Mouse (Mus musculus): ENCODE data around the gene Unc5c. TPM values are rescaled to one million over a fixed set of nuclear protein-coding genes. Genes with fewer than 3 reads are reported as not detected.

Gene Unc5c
- polyA plus RNA-seq, 1 experiment from 2014 or later, result 39.3 TPM

- Histone ChIP-seq H3K9me3 (ENCODE audit: control insufficient read depth, low read length) (no peaks in the 10 kb centered on the region), H3K4me2 (replicated peaks; ENCODE audit: low read depth, low read length) (no peak overlapping the region), H3K27me3 (ENCODE audit: control insufficient read depth, insufficient read depth, low read length) (no peaks in the 10 kb centered on the region), H3K27ac (ENCODE audit: low read depth, low read length) (no peak overlapping the region), H3K36me3 (ENCODE audit: control insufficient read depth, insufficient read depth, low read length) (no peaks in the 10 kb centered on the region), H3K9ac (ENCODE audit: low read depth, low read length) (no peak overlapping the region), H3K4me3 (ENCODE audit: low read length) (no peak overlapping the region), H3K4me1 (ENCODE audit: control insufficient read depth, insufficient read depth, low read length) (no peaks in the 10 kb centered on the region)
- WGBS, result 50% methylated on average over 7 of the region's 7 CpGs
- ATAC-seq (ENCODE audit: low FRiP score, low TSS enrichment), result no peak
Measured at GRCm38 (mm10) chr3:141810944-141811343, 345.9 kb downstream of the Unc5c start.

- no peaks in the 10 kb centered on the region for H3K27me3 ChIP-seq (ENCODE audit: control insufficient read depth, insufficient read depth, low read length)
- ATAC-seq (ENCODE audit: low FRiP score, low TSS enrichment), result no peak
- H3K4me2 ChIP-seq (replicated peaks; ENCODE audit: low read depth, low read length), result no peak overlapping the region
- no peaks in the 10 kb centered on the region for H3K4me1 ChIP-seq (ENCODE audit: control insufficient read depth, insufficient read depth, low read length)
- 23% methylated on average over 2 of the region's 2 CpGs for WGBS
- H3K9ac ChIP-seq (ENCODE audit: low read depth, low read length), result no peak overlapping the region
- no peaks in the 10 kb centered on the region for H3K36me3 ChIP-seq (ENCODE audit: control insufficient read depth, insufficient read depth, low read length)
- H3K27ac ChIP-seq (ENCODE audit: low read depth, low read length), result no peak overlapping the region
- H3K9me3 ChIP-seq (ENCODE audit: control insufficient read depth, low read length), result no peaks in the 10 kb centered on the region
- H3K4me3 ChIP-seq (ENCODE audit: low read length), result no peak overlapping the region
Measured at GRCm38 (mm10) chr3:141811348-141811747, 346.3 kb downstream of the Unc5c start.

DNA sequence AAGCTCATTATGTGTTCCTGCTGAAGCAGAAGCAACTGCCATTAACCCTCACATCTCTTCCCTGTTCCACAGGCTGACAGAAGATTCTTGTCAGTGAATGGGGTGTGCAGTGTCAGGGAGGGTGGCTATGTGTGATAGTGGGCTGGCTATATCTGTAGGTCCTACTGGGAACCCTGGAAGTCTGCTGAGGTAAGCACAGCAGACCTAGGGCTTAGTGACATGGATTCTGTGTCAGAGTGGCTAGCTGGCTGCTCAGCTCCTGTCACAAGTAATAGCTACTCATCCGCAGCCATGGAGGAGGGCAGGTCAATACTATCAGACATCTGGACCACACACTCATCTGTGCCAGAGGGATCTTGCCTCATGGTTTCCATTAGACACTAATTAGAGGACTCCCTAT lies 349.8 kb downstream of the Unc5c start:
- H3K4me3 ChIP-seq (ENCODE audit: low read length), result no peak overlapping the region
- 75% methylated on average over 1 of the region's 1 CpGs for WGBS
- no peak overlapping the region for H3K4me2 ChIP-seq (replicated peaks; ENCODE audit: low read depth, low read length)
- no peak overlapping the region for H3K9ac ChIP-seq (ENCODE audit: low read depth, low read length)
- H3K27me3 ChIP-seq (ENCODE audit: control insufficient read depth, insufficient read depth, low read length), result no peaks in the 10 kb centered on the region
- H3K9me3 ChIP-seq (ENCODE audit: control insufficient read depth, low read length), result no peaks in the 10 kb centered on the region
- H3K36me3 ChIP-seq (ENCODE audit: control insufficient read depth, insufficient read depth, low read length), result peaks cover 7% of the 10 kb centered on the region; the same call in 1 of the 2 replicates
- H3K4me1 ChIP-seq (ENCODE audit: control insufficient read depth, insufficient read depth, low read length), result 0 out of 2 replicates have a peak, but pooled peaks cover 2% of the 10 kb centered on the region
- no peak for ATAC-seq (ENCODE audit: low FRiP score, low TSS enrichment)
- H3K27ac ChIP-seq (ENCODE audit: low read depth, low read length), result no peak overlapping the region

DNA sequence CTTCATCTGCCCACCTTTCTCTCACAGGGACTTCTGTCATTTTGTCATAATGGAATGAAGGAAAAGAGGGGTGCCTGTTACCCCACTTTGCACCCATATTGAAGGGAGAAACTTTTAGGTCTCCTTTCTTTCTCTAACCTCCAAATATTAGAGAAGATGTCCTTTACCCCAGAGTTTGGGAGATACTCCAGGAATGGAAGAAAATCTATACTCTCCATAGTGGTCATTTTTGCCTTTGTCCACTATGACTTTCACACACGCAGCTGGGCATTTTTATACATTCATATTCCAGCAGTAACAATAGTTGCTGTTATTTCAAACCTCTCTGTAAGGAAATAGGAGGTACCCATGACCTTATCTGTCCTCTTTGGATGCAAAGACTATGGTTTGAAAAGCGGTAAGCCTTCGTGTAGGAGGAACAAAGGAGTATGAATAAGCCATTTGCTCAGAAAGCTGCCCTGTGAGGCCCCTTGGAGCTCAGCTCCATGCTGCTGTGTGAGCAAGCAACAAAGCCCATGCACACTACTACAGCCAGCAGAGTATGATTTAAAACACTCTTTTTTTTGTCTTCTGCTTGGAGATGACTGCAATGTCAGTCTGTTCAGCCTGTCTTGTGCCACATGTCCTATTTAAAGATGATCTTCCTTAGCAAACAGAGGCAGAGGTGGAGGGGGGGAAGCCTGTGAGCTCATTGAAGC lies 353.7 kb downstream of the Unc5c start:
- peak; percentile 49; the same call in 1 of the 2 replicates for ATAC-seq (ENCODE audit: low FRiP score, low TSS enrichment)
- H3K36me3 ChIP-seq (ENCODE audit: control insufficient read depth, insufficient read depth, low read length), result peaks cover 7% of the 10 kb centered on the region; the same call in 1 of the 2 replicates
- H3K4me2 ChIP-seq (replicated peaks; ENCODE audit: low read depth, low read length), result no peak overlapping the region
- no peak overlapping the region for H3K4me3 ChIP-seq (ENCODE audit: low read length)
- H3K9ac ChIP-seq (ENCODE audit: low read depth, low read length), result no peak overlapping the region
- H3K27me3 ChIP-seq (ENCODE audit: control insufficient read depth, insufficient read depth, low read length), result no peaks in the 10 kb centered on the region
- H3K4me1 ChIP-seq (ENCODE audit: control insufficient read depth, insufficient read depth, low read length), result 0 out of 2 replicates have a peak, but pooled peaks cover 2% of the 10 kb centered on the region
- WGBS, result 60% methylated on average over 3 of the region's 3 CpGs
- no peak overlapping the region for H3K27ac ChIP-seq (ENCODE audit: low read depth, low read length)
- no peaks in the 10 kb centered on the region for H3K9me3 ChIP-seq (ENCODE audit: control insufficient read depth, low read length)

DNA sequence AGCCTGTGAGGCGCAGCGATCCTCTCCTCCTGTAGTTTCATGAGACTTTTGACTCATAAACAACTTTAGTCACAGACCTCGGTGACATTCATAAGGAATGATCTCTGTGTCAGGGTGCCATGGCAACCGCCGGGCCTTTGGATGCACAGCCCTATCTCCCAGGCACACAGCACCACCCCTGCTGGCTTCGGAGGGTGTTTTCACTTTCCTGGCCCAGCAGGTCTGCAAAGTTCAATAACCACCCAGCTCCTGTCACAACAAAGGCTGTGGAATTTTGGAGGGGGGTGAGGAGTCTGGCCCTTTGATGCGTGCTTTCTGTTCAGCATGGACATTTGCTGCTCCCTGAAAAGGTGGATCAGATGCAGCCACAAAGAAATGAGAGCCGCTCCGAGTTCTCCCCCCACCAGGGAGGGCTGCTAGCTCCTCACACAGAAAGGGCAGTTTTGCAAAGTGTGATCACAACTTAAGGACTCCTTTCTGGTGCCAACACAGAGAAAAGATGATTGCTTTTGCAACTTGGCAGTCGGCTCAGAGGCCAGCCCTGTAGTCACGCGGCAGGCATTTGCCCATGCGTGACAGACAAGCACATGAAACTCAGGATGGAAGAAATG lies 354.4 kb downstream of the Unc5c start:
- H3K4me2 ChIP-seq (replicated peaks; ENCODE audit: low read depth, low read length), result no peak overlapping the region
- H3K9ac ChIP-seq (ENCODE audit: low read depth, low read length), result no peak overlapping the region
- ATAC-seq (ENCODE audit: low FRiP score, low TSS enrichment), result peak; percentile 86
- H3K4me1 ChIP-seq (ENCODE audit: control insufficient read depth, insufficient read depth, low read length), result 0 out of 2 replicates have a peak, but pooled peaks cover 2% of the 10 kb centered on the region
- H3K27ac ChIP-seq (ENCODE audit: low read depth, low read length), result no peak overlapping the region
- WGBS, result 27% methylated on average over 13 of the region's 13 CpGs
- no peaks in the 10 kb centered on the region for H3K9me3 ChIP-seq (ENCODE audit: control insufficient read depth, low read length)
- H3K36me3 ChIP-seq (ENCODE audit: control insufficient read depth, insufficient read depth, low read length), result peaks cover 7% of the 10 kb centered on the region; the same call in 1 of the 2 replicates
- H3K4me3 ChIP-seq (ENCODE audit: low read length), result no peak overlapping the region
- H3K27me3 ChIP-seq (ENCODE audit: control insufficient read depth, insufficient read depth, low read length), result no peaks in the 10 kb centered on the region

- no peak overlapping the region for H3K4me2 ChIP-seq (replicated peaks; ENCODE audit: low read depth, low read length)
- H3K27ac ChIP-seq (ENCODE audit: low read depth, low read length), result no peak overlapping the region
- no peaks in the 10 kb centered on the region for H3K9me3 ChIP-seq (ENCODE audit: control insufficient read depth, low read length)
- no peaks in the 10 kb centered on the region for H3K4me1 ChIP-seq (ENCODE audit: control insufficient read depth, insufficient read depth, low read length)
- no peak overlapping the region for H3K4me3 ChIP-seq (ENCODE audit: low read length)
- H3K27me3 ChIP-seq (ENCODE audit: control insufficient read depth, insufficient read depth, low read length), result no peaks in the 10 kb centered on the region
- H3K9ac ChIP-seq (ENCODE audit: low read depth, low read length), result no peak overlapping the region
- H3K36me3 ChIP-seq (ENCODE audit: control insufficient read depth, insufficient read depth, low read length), result peaks cover 12% of the 10 kb centered on the region; the same call in 1 of the 2 replicates
- WGBS, result 77% methylated on average over 5 of the region's 5 CpGs
- no peak for ATAC-seq (ENCODE audit: low FRiP score, low TSS enrichment)
Measured at GRCm38 (mm10) chr3:141828301-141828700, 363.3 kb downstream of the Unc5c start.

- Histone ChIP-seq H3K4me2 (replicated peaks; ENCODE audit: low read depth, low read length) (no peak overlapping the region), H3K9me3 (ENCODE audit: control insufficient read depth, low read length) (no peaks in the 10 kb centered on the region), H3K4me1 (ENCODE audit: control insufficient read depth, insufficient read depth, low read length) (no peaks in the 10 kb centered on the region), H3K27me3 (ENCODE audit: control insufficient read depth, insufficient read depth, low read length) (no peaks in the 10 kb centered on the region), H3K4me3 (ENCODE audit: low read length) (no peak overlapping the region), H3K36me3 (ENCODE audit: control insufficient read depth, insufficient read depth, low read length) (peaks cover 12% of the 10 kb centered on the region; the same call in 1 of the 2 replicates), H3K9ac (ENCODE audit: low read depth, low read length) (no peak overlapping the region), H3K27ac (ENCODE audit: low read depth, low read length) (no peak overlapping the region)
- 28% methylated on average over 3 of the region's 3 CpGs for WGBS
- ATAC-seq (ENCODE audit: low FRiP score, low TSS enrichment), result peak; percentile 59; the same call in 1 of the 2 replicates
Measured at GRCm38 (mm10) chr3:141831135-141831534, 366.1 kb downstream of the Unc5c start.

GRCm38 (mm10) chr3:141838864-141839263 lies 373.8 kb downstream of the Unc5c start:
- Histone ChIP-seq H3K4me3 (ENCODE audit: low read length) (no peak overlapping the region), H3K9ac (ENCODE audit: low read depth, low read length) (no peak overlapping the region), H3K9me3 (ENCODE audit: control insufficient read depth, low read length) (no peaks in the 10 kb centered on the region), H3K4me2 (replicated peaks; ENCODE audit: low read depth, low read length) (no peak overlapping the region), H3K36me3 (ENCODE audit: control insufficient read depth, insufficient read depth, low read length) (no peaks in the 10 kb centered on the region; the same call in 1 of the 2 replicates), H3K4me1 (ENCODE audit: control insufficient read depth, insufficient read depth, low read length) (no peaks in the 10 kb centered on the region), H3K27me3 (ENCODE audit: control insufficient read depth, insufficient read depth, low read length) (no peaks in the 10 kb centered on the region), H3K27ac (ENCODE audit: low read depth, low read length) (no peak overlapping the region)
- ATAC-seq (ENCODE audit: low FRiP score, low TSS enrichment), result no peak
- 44% methylated on average over 7 of the region's 7 CpGs for WGBS

- WGBS, result 71% methylated on average over 1 of the region's 1 CpGs
Measured at GRCm38 (mm10) chr3:141849206-141849605, 384.2 kb downstream of the Unc5c start.

More at GRCm38 (mm10) chr3:141849206-141849605, 384.2 kb downstream of the Unc5c start:
- Histone ChIP-seq H3K27ac (ENCODE audit: low read depth, low read length) (no peak overlapping the region), H3K4me1 (ENCODE audit: control insufficient read depth, insufficient read depth, low read length) (no peaks in the 10 kb centered on the region), H3K4me3 (ENCODE audit: low read length) (no peak overlapping the region), H3K27me3 (ENCODE audit: control insufficient read depth, insufficient read depth, low read length) (no peaks in the 10 kb centered on the region), H3K36me3 (ENCODE audit: control insufficient read depth, insufficient read depth, low read length) (no peaks in the 10 kb centered on the region), H3K9ac (ENCODE audit: low read depth, low read length) (no peak overlapping the region), H3K4me2 (replicated peaks; ENCODE audit: low read depth, low read length) (no peak overlapping the region), H3K9me3 (ENCODE audit: control insufficient read depth, low read length) (no peaks in the 10 kb centered on the region)
- no peak for ATAC-seq (ENCODE audit: low FRiP score, low TSS enrichment)

Data from kidney, embryonic 14.5 days (tissue).